Mouse (Mus musculus) thymus, postnatal 25 days (tissue): Measurements from ENCODE around the gene Art1.

Experiments used
- DNase-seq: peaks from one replicate; pipeline ENCODE4 v3.0.0; 2022

Art1 gene

GRCm38 (mm10) chr7:102101487-102101886 is at the start of gene Art1:
Gene Art1 (plus strand): TSS chr7:102101743.
- no peak for DNase-seq

DNA sequence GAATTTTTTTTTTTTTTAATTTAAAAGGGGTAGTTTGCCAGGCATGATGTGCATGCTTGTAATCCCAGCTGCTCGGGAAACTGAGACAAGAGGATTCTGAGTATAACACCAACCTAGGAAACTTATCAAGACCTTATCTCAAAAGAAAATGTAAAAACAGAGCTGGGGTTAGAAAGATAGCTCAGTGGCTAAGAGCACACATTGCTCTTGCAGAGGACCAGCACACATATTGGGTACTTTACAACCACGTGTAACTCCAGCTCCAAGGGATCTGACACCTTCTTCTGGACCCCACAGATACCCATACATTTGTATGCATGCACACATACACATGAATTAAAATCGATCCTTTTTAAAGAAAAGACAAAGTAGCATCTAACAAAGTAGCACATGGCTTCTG is 40.2 kb upstream of the Art1 start:
- DNase-seq = no peak

- no peak for DNase-seq
Observed at GRCm38 (mm10) chr7:102062203-102062602, 39.3 kb upstream of the Art1 start.

DNA sequence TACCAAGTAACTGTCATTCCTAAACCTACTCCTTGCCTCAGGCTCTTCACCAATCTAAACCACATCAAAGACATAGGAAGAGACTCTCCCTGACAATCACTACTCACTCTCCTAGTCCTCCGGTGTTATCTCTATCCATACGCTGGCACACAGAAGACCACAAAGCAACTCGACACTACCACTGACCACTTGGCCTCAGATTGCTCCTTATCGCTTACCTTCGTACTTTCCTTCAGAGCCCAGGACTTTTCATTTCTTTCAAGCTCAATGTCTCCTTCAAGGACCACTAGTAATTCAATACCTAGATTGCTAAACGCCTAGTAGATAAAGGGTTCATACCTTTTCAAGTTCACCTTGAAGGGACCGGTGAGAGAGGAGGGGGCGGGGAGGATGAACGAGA is 37.7 kb upstream of the Art1 start:
- no peak for DNase-seq

- DNase-seq = no peak
Observed at GRCm38 (mm10) chr7:102064655-102065045, 36.9 kb upstream of the Art1 start.

- peak; percentile 91 for DNase-seq
Observed at GRCm38 (mm10) chr7:102065046-102065891, 36.3 kb upstream of the Art1 start, which contains the start of the genes Rnf121, Xndc1 and Xntrpc. Gene Rnf121 (minus strand): TSS chr7:102065469. Gene Xndc1 (plus strand): TSS chr7:102065511. Gene Xntrpc (plus strand): TSS chr7:102065713.

DNA sequence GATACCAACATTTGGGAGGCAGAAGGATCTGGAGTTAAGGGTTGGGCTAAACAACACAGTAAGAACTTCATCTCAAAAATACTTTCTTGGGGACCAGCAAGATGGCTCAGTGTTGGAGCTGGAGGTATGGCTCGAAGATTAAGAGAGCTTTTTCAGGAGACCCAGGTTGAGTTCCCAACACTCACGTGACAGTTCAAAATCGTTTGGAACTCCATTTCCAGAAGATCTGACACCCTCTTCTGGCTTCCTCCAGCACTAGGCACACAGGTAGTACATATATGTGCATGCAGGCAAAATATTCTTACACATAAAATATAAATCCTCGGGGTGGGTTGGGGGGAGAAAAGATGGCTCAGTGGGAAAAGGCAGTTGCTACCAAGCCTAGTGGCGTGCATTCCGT is 35.2 kb upstream of the Art1 start:
- no peak for DNase-seq

DNA sequence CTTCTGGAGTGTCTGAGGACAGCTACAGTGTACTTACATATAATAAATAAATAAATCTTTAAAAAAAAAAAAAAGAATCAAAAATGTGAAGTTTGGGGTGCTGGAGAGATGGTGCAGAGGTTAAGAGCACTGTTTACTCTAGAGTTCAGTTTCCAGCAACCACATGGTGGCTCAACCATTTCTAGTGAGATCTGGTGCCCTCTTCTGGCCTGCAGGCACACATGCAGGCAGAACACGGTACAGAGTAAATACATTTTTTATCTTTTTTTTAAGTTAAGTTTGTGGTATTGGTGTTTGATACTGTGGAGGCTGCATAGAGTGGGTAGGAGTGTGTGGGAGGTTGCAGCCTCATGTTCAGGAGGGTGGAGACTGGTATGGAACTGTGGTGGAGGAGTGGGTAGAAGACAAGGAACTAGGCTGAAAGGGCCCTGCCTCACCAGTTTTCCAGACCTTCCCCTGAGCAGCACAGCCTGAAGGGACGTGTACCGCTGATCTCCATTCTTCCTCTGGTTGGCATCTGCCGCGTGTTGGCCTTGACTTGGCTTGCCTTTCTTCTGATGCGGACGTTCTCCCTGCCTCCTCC is 24.7 kb upstream of the Art1 start:
- peak; percentile 42 for DNase-seq

GRCm38 (mm10) chr7:102078517-102078916 is 23.0 kb upstream of the Art1 start:
- DNase-seq = peak; percentile 21

- no peak for DNase-seq
Observed at GRCm38 (mm10) chr7:102080311-102080710, 21.2 kb upstream of the Art1 start.

DNA sequence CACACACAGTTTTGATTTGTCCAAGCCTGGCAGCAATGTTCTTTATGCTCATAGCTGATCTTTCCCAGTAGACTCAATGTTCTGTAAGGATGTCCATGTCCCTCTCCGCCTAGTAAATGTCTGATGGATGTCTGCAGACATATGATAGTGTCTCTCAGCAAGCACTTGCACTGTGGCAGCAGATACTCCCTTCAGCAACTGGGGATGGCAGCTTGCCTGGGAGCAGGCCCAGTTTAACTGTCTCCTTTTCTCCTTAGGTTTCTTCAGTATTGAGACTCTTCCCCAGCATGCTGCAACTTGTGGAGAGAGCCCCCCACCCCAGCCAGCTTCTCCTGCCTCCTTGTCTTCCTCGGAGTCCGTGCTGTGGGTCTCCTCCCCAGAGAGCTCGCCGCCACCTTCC is 19.8 kb upstream of the Art1 start:
- no peak for DNase-seq

DNA sequence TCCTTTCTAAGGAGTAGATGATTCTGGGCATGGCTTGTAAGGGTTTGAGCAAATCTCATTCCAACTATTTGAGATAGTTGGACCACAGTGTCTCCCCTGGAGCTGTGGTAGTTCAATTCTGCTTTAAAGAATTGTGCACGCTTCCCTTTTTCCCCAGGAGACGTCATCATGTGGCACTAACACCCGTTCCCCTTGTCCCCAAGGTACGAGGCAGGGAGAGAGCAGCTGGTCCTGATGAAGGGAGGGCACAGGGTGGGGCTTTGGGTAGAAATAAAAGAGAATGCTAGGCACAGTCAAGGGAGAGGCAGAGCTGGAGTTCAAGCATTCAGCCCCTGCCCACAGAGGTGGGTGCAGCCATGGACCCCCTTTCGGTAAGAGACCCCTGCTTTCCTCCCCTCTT is 18.7 kb upstream of the Art1 start, which contains the start of gene Trpc2:
Gene Trpc2 (plus strand): TSS at position 301 of the 400 bp plus-strand sequence.
- DNase-seq = no peak

GRCm38 (mm10) chr7:102084041-102084696 is 17.4 kb upstream of the Art1 start:
- DNase-seq = no peak

DNA sequence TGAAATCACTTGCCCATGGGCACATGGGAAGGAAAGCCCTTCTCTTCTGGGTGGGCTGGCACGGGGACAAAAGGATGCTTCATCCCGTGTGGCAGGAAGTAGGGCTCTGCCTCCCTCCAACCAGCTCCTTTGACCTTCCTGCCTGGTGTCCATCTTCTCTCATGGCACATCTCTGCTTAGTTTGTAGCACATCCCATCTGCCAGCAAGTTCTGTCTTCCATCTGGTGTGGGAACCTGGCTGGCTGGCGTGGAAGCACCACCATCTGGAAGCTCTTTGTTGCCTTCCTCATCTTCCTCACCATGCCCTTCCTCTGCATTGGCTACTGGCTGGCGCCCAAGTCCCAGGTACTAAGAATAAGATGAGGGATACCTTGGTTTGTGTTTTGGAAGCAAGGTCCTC is 14.2 kb upstream of the Art1 start:
- no peak for DNase-seq

- DNase-seq = peak; percentile 55
Observed at GRCm38 (mm10) chr7:102099760-102100661, 1.5 kb upstream of the Art1 start.

DNA sequence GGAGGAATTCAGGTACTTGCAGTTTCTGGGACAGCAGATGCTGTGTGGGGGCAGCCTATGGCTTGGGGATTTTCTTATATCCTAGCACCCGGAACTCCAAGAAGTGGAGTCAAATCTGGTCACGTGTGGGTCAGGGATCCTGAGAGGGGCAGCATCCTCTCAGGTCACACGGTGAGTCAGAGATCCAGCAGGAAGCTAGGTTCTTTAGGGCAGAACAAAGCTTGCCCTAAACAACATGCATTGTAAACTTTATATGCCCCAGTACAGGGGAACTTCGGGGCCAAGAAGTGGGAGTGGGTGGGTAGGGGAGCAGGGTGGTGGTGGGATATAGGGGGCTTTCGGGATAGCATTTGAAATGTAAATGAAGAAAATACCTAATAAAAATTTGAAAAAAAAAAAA is 675 bp upstream of the Art1 start:
- no peak for DNase-seq

DNA sequence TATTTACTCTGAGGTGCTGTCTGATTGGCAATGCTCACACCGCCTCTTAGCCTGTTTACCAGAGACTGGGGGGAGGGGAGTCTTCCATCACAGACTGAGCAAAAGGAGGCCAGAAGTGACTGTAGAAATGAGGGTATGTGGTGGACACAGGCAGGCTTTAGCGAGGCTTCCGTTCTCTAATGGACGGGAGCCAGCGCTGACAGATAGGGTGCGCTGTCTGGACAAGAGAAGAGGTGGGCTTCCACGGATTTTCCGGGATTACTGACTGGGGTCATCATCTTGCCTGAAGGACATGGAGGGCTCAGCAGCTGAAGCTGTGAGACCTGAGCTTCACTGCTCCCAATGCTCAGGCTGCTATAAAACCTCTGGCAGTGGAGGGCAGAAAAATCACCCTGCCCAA is 698 bp downstream of the Art1 start:
- DNase-seq = no peak

DNA sequence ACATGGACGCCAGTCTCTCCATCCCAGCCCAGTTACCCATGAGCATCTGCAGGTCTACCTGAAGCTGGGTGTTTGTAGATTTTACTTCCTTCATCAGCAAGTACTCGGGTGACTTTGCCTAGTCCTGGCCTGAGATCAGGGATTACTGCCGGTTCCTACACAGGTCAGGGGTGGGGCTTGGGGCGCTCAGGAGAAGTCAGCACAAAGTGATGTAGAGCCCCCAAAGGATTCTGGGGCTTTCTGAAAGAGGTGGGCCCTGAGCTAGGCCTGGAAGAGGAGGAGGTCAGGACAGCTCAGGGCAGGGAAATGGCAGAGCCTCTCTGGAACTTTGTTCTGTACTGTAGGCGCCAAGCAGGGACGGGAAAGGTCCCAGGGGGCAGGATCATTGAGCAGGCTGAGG is 1.2 kb downstream of the Art1 start:
- no peak for DNase-seq

GRCm38 (mm10) chr7:102103555-102103954 is 2.0 kb downstream of the Art1 start:
- DNase-seq = no peak

GRCm38 (mm10) chr7:102104126-102104525 is 2.6 kb downstream of the Art1 start:
- no peak for DNase-seq

DNA sequence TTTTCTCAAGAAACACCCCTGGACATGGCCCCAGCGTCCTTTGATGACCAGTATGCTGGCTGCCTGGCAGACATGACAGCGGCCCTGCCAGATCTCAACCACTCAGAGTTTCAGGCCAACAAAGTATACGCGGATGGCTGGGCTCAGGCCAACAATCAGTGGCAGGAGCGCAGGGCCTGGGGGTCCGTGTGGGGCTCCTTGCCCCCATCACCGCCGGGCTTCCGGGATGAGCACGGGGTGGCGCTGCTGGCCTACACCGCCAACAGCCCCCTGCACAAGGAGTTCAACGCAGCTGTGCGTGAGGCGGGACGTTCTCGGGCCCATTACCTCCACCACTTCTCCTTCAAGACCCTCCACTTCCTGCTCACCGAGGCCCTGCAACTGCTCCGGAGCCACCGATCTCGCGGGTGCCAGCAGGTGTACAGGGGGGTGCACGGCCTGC is 5.2 kb downstream of the Art1 start:
- DNase-seq = peak; percentile 71

GRCm38 (mm10) chr7:102108206-102108605 is 6.7 kb downstream of the Art1 start:
- no peak for DNase-seq

DNA sequence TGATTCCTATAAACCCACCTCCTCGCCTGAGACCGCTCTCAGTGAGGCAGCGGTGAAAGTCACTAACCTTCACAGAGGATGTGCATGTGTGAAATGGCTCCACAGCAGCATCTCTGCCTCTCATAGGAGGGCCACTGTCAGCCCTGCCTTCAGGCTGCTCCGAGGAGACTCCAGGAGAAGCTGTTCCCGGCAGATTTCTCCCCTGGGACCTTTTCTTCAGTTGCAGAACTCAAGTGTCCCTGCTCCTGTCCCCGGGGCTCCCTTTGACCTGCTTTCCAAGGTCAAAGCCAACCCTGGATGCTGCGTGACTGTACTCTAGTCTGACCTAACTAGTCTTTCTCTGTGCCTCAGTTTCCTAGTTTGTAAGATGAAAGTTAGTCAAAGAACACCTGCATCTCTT is 7.6 kb downstream of the Art1 start, which contains the start of gene Art5:
Gene Art5 (minus strand): TSS at position 319 of the 400 bp plus-strand sequence.
- peak; percentile 29 for DNase-seq
